Mouse (Mus musculus) lung, embryonic 15.5 days (tissue): Measurements from ENCODE around the gene Hsdl1. TPM values are rescaled to one million over a fixed set of nuclear protein-coding genes. Genes with fewer than 3 reads are reported as not detected.

Experiments
- ATAC-seq: fragments of 200-750 bp; cut with Nextera tagmentation; 2 replicates; pipeline ENCODE4 v1.8.0; 2017; ENCODE audit warnings: moderate number of reproducible peaks, borderline replicate concordance; ENCODE audit not compliant: low FRiP score, low TSS enrichment; ENCODE audit errors: extremely low read depth
- H3K27ac ChIP-seq: fragments of 300-500 bp; sonication (generic); 2 replicates; pipeline ENCODE4 v1.5.1; 2015; ENCODE audit warnings: moderate library complexity, mild to moderate bottlenecking, inconsistent platforms
- H3K27me3 ChIP-seq: fragments of 300-500 bp; sonication (generic); 2 replicates; pipeline ENCODE4 v1.6.1; 2015; ENCODE audit warnings: inconsistent platforms
- H3K36me3 ChIP-seq: fragments of 300-500 bp; sonication (generic); 2 replicates; pipeline ENCODE4 v1.6.1; 2015; ENCODE audit warnings: inconsistent platforms
- H3K4me1 ChIP-seq: fragments of 300-500 bp; sonication (generic); 2 replicates; pipeline ENCODE4 v1.6.1; 2015; ENCODE audit warnings: inconsistent platforms
- H3K4me2 ChIP-seq: fragments of 300-500 bp; sonication (generic); 2 replicates; pipeline ENCODE4 v1.6.1; 2015; ENCODE audit warnings: inconsistent platforms, mild to moderate bottlenecking, moderate library complexity
- H3K4me3 ChIP-seq: fragments of 300-500 bp; sonication (generic); 2 replicates; pipeline ENCODE4 v1.5.1; 2015; ENCODE audit warnings: mild to moderate bottlenecking, inconsistent platforms
- H3K9ac ChIP-seq: fragments of 300-500 bp; sonication (generic); 2 replicates; pipeline ENCODE4 v1.6.1; 2015; ENCODE audit warnings: inconsistent platforms
- H3K9me3 ChIP-seq: fragments of 300-500 bp; sonication (generic); 2 replicates; pipeline ENCODE4 v1.6.1; 2016; ENCODE audit warnings: inconsistent platforms
- WGBS: fragments of 180-500 bp; shearing (Covaris S2); methylation state at CpG from one replicate; pipeline ENCODE4 v1.1.7; 2015; 5-methylcytosine and 5-hydroxymethylcytosine counted together
- polyA plus RNA-seq: library from polyadenylated mRNA; unstranded; fragments of >200 nt; fragmentation: Nextera tagmentation; extraction: Ambion mirVana; gene quantifications from 2 replicates; pipeline ENCODE4 v1.2.1, GENCODE M21; 2015

Hsdl1 gene
- polyA plus RNA-seq, 1 experiment from 2014 or later: 31.6 TPM

DNA sequence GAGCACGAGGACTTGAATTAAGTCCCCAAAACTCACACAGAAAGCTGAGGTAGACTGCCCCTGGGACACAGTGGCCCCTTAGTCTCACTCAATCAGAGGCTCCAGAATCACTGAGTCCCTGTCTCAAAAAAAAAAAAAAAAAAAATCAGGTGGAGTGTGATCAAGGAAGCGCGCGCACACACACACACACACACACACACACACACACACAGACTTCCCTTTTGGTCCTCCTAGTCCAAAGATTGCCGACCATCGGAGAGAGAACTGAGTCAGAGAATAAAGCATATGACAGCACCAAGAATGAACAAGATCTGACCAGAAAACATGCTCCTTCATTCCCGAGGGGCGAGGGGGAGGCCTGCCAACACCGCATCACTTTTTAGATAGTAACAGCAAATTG lies 17.9 kb downstream of the Hsdl1 start:
- H3K27me3 ChIP-seq: no peaks in the 10 kb centered on the region
- H3K9me3 ChIP-seq: no peaks in the 10 kb centered on the region
- ATAC-seq: no peak
- H3K9ac ChIP-seq: peak overlapping the region; percentile 79; the same call in 1 of the 2 replicates
- peaks cover 18% of the 10 kb centered on the region for H3K4me1 ChIP-seq
- 71% methylated on average over 9 of the region's 9 CpGs for WGBS
- peaks cover 2% of the 10 kb centered on the region; the same call in 1 of the 2 replicates for H3K36me3 ChIP-seq
- H3K4me2 ChIP-seq: peak overlapping the region; percentile 72
- peak overlapping the region; percentile 73 for H3K4me3 ChIP-seq
- no peak overlapping the region for H3K27ac ChIP-seq

DNA sequence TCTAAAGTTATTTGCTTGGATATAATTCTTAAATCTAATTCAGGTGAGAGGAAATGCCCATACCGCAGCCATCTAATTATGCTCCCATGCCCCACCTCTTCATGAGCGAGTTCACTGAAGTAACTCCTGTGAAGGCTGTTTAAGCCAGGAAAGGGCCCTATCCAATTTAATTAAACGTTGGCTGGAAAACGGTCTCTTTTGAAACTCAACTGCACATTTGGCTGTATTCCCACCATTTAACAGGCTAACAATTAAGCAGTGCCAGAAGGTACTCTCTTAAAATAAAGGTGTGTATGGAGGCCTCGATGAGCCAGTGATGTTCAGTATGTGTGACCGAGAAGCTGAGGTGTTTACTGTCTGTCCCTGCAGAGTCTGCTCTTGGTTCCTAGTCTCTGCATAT lies 19.1 kb downstream of the Hsdl1 start:
- no peaks in the 10 kb centered on the region for H3K36me3 ChIP-seq
- WGBS: 85% methylated on average over 6 of the region's 6 CpGs
- peaks cover 18% of the 10 kb centered on the region for H3K4me1 ChIP-seq
- ATAC-seq: no peak
- no peak overlapping the region for H3K4me2 ChIP-seq
- no peak overlapping the region for H3K4me3 ChIP-seq
- H3K27ac ChIP-seq: no peak overlapping the region
- no peaks in the 10 kb centered on the region for H3K27me3 ChIP-seq
- H3K9me3 ChIP-seq: no peaks in the 10 kb centered on the region
- no peak overlapping the region for H3K9ac ChIP-seq

DNA sequence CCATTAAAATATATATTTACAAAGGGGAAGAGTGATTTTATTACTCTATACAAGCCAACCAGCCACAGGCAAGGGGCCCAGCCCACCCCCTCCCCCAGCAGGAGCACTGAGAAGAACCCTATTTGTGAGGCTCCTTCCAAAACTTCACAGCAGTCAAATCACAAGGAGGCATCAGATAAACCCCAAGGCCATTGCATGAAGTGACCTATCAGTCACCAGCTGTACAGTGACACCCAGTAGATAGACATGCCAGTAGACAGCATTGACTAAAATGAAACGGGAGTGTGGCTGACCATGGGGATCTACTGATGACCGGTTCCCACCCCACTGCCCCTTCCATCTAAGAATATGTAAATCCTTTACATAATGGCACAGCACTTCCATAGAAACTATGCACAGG lies 22.0 kb downstream of the Hsdl1 start:
- no peaks in the 10 kb centered on the region for H3K9me3 ChIP-seq
- 66% methylated on average over 2 of the region's 2 CpGs for WGBS
- H3K9ac ChIP-seq: no peak overlapping the region
- no peaks in the 10 kb centered on the region for H3K27me3 ChIP-seq
- no peak overlapping the region for H3K27ac ChIP-seq
- ATAC-seq: no peak
- H3K4me3 ChIP-seq: no peak overlapping the region
- H3K4me2 ChIP-seq: no peak overlapping the region
- peaks cover 14% of the 10 kb centered on the region for H3K4me1 ChIP-seq
- H3K36me3 ChIP-seq: no peaks in the 10 kb centered on the region

DNA sequence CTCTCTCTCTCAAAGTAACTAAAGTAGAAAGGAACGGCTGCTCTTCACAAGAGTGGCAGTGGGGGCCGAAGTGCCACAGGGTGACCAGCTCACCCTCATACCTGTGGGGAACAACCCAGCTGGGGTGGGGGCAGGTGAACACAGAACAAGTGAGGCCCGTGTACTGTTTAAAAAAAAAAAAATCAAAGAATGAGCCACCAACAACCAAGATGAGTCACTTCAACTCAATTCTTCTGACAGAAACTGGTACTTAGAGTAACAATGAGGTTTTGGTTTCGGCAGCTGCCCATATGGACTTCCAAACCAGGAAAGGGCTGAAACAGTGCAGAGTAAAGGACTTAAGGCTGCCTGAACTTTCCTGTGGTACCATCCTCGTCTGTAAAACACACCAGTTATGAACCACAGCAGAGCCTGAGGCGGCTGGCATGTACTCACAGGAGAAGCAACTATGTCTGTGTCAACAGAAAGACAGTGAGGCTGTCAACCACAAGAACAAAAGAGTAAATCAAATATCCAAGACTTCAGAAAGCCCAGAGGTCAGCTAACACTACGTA lies 26.3 kb downstream of the Hsdl1 start:
- H3K4me1 ChIP-seq: no peaks in the 10 kb centered on the region
- H3K9ac ChIP-seq: no peak overlapping the region
- ATAC-seq: no peak
- no peak overlapping the region for H3K4me3 ChIP-seq
- H3K27me3 ChIP-seq: no peaks in the 10 kb centered on the region
- H3K27ac ChIP-seq: no peak overlapping the region
- H3K36me3 ChIP-seq: peaks cover 34% of the 10 kb centered on the region
- WGBS: 59% methylated on average over 7 of the region's 7 CpGs
- H3K9me3 ChIP-seq: no peaks in the 10 kb centered on the region
- no peak overlapping the region for H3K4me2 ChIP-seq

- H3K36me3 ChIP-seq: peaks cover 48% of the 10 kb centered on the region
- 57% methylated on average over 18 of the region's 18 CpGs for WGBS
Measured at GRCm38 (mm10) chr8:119547019-119547691, 27.8 kb downstream of the Hsdl1 start.

DNA sequence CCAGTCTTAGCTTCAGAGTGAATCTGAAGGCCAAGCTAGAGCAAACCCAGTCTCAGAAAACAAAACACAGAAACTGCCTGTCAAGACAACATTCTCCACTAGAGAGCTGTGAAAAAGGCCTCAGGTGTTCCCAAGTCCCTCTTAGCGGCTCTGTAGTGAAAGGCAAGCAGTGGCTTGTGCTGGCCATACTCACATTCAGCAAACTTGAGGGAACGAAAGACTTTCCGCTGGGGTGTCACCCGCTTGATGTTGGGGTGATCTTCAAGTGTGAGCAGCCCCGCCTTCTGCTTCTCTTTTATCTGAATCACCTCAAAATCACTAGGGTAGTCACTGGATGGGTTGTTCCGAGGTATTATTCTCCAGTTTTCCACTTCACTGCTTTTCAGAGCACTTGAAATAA lies 29.2 kb downstream of the Hsdl1 start:
- Histone ChIP-seq H3K9ac (no peak overlapping the region), H3K36me3 (peaks cover 61% of the 10 kb centered on the region), H3K27ac (no peak overlapping the region), H3K4me3 (no peak overlapping the region), H3K9me3 (no peaks in the 10 kb centered on the region), H3K4me1 (no peaks in the 10 kb centered on the region), H3K4me2 (no peak overlapping the region), H3K27me3 (no peaks in the 10 kb centered on the region)
- 90% methylated on average over 6 of the region's 6 CpGs for WGBS
- no peak for ATAC-seq

More at GRCm38 (mm10) chr8:119547019-119547691, 27.8 kb downstream of the Hsdl1 start:
- Histone ChIP-seq H3K27me3 (no peaks in the 10 kb centered on the region), H3K4me3 (no peak overlapping the region), H3K9ac (no peak overlapping the region), H3K4me1 (no peaks in the 10 kb centered on the region), H3K27ac (no peak overlapping the region), H3K9me3 (no peaks in the 10 kb centered on the region), H3K4me2 (no peak overlapping the region)
- ATAC-seq: no peak; the same call in 1 of the 2 replicates

- Histone ChIP-seq H3K27ac (no peak overlapping the region), H3K36me3 (peaks cover 67% of the 10 kb centered on the region), H3K9me3 (no peaks in the 10 kb centered on the region), H3K4me2 (no peak overlapping the region), H3K4me1 (no peaks in the 10 kb centered on the region), H3K27me3 (no peaks in the 10 kb centered on the region), H3K9ac (no peak overlapping the region), H3K4me3 (no peak overlapping the region)
- 76% methylated on average over 6 of the region's 6 CpGs for WGBS
- ATAC-seq: no peak
Measured at GRCm38 (mm10) chr8:119545180-119545579, 29.8 kb downstream of the Hsdl1 start.

DNA sequence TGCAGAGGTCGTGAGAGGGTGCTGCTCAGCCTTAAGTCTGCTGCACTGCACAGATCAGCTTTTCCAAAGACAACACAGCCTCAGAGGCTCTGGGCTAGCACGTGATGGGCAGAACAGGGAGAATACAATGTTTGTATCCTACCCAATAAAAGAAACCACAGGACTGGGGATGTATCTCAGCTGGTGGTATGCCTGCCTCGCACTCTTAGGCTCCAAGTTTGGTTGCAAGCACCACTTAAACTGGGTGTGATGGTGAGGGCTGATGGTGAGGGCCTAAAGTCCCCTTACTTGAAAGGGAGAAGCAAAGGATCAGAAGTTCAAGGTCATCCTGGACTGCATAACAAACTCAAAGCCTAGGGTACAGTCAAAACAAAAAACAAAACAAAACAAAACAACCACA lies 30.4 kb downstream of the Hsdl1 start:
- no peak for ATAC-seq
- WGBS: 86% methylated on average over 3 of the region's 3 CpGs
- Histone ChIP-seq H3K4me1 (no peaks in the 10 kb centered on the region), H3K4me2 (no peak overlapping the region), H3K27me3 (no peaks in the 10 kb centered on the region), H3K9ac (no peak overlapping the region), H3K9me3 (no peaks in the 10 kb centered on the region), H3K36me3 (peaks cover 72% of the 10 kb centered on the region), H3K27ac (no peak overlapping the region), H3K4me3 (no peak overlapping the region)

DNA sequence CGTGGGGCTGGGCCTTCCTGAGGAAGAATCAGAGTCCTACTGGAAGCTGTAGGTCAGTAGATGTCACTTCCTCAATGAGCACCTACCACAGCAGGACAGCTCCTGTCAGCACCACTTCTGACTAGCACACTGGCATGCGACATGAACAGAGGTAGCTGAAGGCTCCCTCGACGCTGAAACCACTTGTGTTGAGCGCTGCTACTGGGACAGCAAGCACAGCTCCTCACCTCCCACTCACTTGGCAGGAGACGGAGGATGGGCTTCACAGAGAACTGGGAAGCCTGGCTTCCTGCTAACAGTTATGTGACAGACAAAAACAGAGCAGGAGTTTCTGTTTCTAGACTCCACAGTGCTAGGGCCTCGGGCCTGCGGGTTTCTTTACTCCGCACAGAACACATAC lies 43.0 kb downstream of the Hsdl1 start:
- no peak overlapping the region for H3K9ac ChIP-seq
- 83% methylated on average over 9 of the region's 9 CpGs for WGBS
- peaks cover 97% of the 10 kb centered on the region for H3K36me3 ChIP-seq
- H3K27ac ChIP-seq: no peak overlapping the region
- no peak overlapping the region for H3K4me3 ChIP-seq
- H3K9me3 ChIP-seq: no peaks in the 10 kb centered on the region
- H3K4me2 ChIP-seq: no peak overlapping the region
- H3K27me3 ChIP-seq: no peaks in the 10 kb centered on the region
- H3K4me1 ChIP-seq: no peaks in the 10 kb centered on the region
- ATAC-seq: no peak

DNA sequence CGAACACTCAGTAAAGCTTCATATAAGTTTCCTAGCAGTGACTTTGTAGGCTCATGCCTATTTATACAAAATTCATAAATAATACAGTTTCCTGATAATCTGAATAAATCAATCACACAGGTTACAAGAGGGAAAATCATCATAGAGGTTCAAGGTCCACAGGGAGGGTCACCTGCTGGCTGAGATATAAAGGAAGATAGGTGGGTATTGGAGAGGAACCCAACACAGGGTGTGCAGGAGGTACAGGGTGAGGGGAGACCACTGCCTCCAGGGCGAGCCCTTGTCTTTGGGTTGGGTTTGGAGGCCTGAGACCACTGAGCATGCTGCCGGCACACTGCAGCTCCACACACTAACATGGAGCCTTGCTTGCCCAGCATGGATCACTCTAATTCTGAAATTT lies 43.6 kb downstream of the Hsdl1 start:
- peaks cover 96% of the 10 kb centered on the region for H3K36me3 ChIP-seq
- WGBS: 92% methylated on average over 3 of the region's 3 CpGs
- H3K9me3 ChIP-seq: no peaks in the 10 kb centered on the region
- H3K4me2 ChIP-seq: no peak overlapping the region
- no peak overlapping the region for H3K4me3 ChIP-seq
- no peak overlapping the region for H3K9ac ChIP-seq
- no peaks in the 10 kb centered on the region for H3K4me1 ChIP-seq
- ATAC-seq: no peak
- no peaks in the 10 kb centered on the region for H3K27me3 ChIP-seq
- H3K27ac ChIP-seq: no peak overlapping the region

- no peak overlapping the region for H3K9ac ChIP-seq
- no peak overlapping the region for H3K4me3 ChIP-seq
- H3K36me3 ChIP-seq: peaks cover 93% of the 10 kb centered on the region
- no peaks in the 10 kb centered on the region for H3K4me1 ChIP-seq
- no peak for ATAC-seq
- no peaks in the 10 kb centered on the region for H3K9me3 ChIP-seq
- 74% methylated on average over 6 of the region's 6 CpGs for WGBS
- H3K4me2 ChIP-seq: no peak overlapping the region
- no peak overlapping the region for H3K27ac ChIP-seq
- no peaks in the 10 kb centered on the region for H3K27me3 ChIP-seq
Measured at GRCm38 (mm10) chr8:119530937-119531336, 44.0 kb downstream of the Hsdl1 start.

DNA sequence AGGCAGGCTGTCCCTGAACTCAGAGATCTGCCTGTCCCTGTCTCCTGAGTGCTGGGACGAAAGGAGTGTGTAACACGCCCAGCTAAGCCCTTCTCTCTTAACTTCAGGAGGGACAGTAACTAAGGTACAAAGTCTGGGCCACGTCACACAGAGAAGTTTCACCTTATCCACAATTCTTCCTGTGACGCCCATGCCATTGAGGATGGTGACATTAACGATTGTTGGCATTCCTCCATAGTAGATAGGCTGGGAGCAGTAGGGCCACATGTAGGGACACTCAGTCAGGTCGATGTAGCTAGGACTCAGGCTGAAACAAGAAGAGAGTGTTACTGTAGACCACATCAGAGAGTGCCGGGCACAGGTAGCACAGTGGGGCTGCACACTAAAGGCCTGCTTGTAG lies 46.2 kb downstream of the Hsdl1 start:
- no peak overlapping the region for H3K27ac ChIP-seq
- H3K9me3 ChIP-seq: no peaks in the 10 kb centered on the region
- H3K4me2 ChIP-seq: no peak overlapping the region
- no peaks in the 10 kb centered on the region for H3K4me1 ChIP-seq
- H3K9ac ChIP-seq: no peak overlapping the region
- H3K36me3 ChIP-seq: peaks cover 93% of the 10 kb centered on the region
- 91% methylated on average over 7 of the region's 7 CpGs for WGBS
- ATAC-seq: no peak
- H3K4me3 ChIP-seq: no peak overlapping the region
- no peaks in the 10 kb centered on the region for H3K27me3 ChIP-seq
